Mouse (Mus musculus) WW6 (cell line): ENCODE results near the gene Samd4b.
"Not testable (repeated sequence)": the region's sequence is repeated elsewhere in the genome, so short reads cannot be mapped to it uniquely, and the experiment has no call there.

ENCODE experiments used
- DNase-seq: peaks from one replicate; pipeline ENCODE4 v3.0.0-alpha.2; 2013; ENCODE audit warnings: low read depth, low spot score

The Samd4b gene

DNA sequence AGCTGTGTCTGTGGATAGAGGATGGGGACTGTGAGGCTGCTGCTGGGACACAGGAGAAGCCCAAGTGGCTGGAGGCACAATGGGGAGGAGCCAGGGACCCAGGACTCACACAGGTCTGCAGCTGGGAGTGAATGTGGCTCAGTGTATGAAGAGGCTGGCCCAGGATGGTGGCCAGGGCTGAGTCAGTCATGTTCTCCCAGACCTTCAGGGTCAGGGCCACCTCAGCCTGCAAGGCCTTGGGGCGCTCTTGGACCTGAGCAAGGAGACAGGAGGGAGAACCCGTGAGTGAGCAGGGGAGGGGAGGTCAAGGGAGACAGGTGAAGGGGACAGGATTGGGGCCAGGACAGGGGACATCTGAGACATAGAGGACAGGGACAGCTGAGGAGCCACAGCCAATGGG is 88.8 kb downstream of the Samd4b start:
- DNase-seq: not testable (repeated sequence)

GRCm38 (mm10) chr7:28505585-28505984 is 92.4 kb downstream of the Samd4b start:
- no peak for DNase-seq

DNA sequence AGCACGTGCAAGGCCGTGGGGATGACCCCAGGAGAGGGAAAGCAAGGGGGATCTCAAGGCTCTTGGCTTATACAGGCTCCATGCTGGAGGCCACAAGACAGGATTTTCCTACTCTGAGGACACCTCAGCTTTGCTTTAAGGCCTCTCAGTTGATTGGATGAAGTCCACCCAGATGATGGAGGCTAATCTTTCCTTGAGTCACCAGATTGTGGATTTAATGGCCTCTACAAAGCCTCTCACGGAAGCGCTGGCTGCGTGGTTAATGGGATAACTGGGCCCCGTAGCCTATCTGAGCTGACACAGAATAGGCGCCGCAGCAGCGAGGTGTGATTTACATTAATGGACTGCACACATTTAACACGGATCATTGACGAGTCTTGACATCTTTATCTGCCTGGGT is 102.5 kb downstream of the Samd4b start:
- DNase-seq: no peak

GRCm38 (mm10) chr7:28492310-28492709 is 105.6 kb downstream of the Samd4b start:
- peak; percentile 57 for DNase-seq

DNA sequence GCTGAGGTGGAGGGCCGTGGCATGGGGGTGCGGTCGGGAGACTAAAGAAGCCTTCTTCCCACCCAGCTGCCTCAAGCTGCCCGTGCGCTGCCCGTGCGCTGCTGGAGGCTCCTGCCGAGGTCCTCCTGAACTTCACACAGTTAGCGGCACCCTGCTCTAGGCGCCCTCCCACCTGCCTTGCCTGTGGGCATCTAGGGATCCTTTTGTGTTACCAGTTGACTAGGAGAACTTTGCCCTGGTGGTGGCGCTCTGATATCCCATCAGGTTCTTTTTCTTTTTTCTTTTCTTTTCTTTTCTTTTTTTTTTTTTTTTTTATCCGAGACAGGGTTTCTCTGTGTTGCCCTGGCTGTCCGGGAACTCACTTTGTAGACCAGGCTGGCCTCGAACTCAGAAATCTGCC is 107.0 kb downstream of the Samd4b start:
- DNase-seq: no peak

DNA sequence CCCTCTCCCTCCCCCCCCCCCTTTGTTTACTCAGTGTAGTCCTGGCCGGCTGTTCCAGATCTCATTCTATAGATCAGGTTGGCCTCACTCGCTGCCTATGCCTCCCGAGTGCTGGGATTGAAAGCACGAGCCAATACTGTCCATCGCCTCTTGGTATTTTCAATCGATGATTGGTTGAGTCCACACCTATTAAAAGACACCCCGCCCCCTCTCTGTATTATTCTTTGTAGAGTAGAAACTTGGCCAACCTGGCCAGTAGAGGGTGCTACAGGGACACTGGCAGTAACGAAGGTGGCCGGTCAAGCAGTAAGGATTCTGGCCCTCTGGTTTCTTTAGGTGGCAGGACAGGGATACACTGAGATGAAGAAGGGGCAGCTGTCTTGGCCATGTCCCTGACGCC is 107.5 kb downstream of the Samd4b start:
- DNase-seq: peak; percentile 79

GRCm38 (mm10) chr7:28488030-28488491 is 109.9 kb downstream of the Samd4b start:
- peak; percentile 76 for DNase-seq

GRCm38 (mm10) chr7:28484192-28484591 is 113.8 kb downstream of the Samd4b start:
- DNase-seq: no peak

- DNase-seq: no peak
These were observed 115.1 kb downstream of the Samd4b start for GRCm38 (mm10) chr7:28482854-28483253.

DNA sequence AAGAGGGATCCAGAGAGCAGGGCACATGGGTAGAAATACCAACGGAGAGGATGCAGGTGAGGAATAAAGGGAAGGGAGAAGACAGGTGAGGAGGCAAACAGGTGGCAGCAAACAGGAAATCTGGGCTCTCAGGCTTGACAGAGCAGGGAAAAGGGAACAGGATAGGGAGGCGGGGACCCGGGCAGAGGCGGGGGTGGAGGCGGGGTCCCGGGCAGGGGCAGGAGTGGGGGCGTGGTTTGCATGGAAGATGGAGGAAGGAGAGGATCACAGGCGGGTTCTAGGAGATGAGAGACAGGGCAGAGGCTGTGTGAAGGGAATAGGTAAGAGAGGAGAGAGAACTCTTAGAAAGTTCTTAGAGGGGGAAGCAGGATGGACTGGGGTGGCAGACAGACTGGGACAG is 119.1 kb downstream of the Samd4b start:
- DNase-seq: no peak

DNA sequence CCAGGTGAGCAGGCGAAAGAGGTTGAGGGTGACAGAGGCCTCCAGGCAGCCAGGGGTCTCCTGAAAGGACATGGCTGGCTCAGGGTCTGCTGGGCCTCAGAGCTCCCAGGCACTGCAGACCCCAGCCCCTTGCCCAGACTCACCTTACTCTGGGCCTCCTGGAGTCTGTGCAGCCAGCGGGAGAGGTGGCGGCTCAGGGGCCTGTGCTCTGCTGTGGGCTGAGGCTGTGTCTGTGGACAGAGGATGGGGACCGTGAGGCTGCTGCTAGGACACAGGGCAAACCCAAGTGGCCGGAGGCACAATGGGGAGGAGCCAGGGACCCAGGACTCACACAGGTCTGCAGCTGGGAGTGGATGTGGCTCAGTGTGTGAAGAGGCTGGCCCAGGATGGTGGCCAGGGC is 120.6 kb downstream of the Samd4b start:
- no peak for DNase-seq

- no peak for DNase-seq
These were observed 121.8 kb downstream of the Samd4b start for GRCm38 (mm10) chr7:28476191-28476590.

- no peak for DNase-seq
These were observed 130.7 kb downstream of the Samd4b start for GRCm38 (mm10) chr7:28467213-28467751.

- DNase-seq: no peak
These were observed 131.2 kb downstream of the Samd4b start for GRCm38 (mm10) chr7:28466721-28467212.

DNA sequence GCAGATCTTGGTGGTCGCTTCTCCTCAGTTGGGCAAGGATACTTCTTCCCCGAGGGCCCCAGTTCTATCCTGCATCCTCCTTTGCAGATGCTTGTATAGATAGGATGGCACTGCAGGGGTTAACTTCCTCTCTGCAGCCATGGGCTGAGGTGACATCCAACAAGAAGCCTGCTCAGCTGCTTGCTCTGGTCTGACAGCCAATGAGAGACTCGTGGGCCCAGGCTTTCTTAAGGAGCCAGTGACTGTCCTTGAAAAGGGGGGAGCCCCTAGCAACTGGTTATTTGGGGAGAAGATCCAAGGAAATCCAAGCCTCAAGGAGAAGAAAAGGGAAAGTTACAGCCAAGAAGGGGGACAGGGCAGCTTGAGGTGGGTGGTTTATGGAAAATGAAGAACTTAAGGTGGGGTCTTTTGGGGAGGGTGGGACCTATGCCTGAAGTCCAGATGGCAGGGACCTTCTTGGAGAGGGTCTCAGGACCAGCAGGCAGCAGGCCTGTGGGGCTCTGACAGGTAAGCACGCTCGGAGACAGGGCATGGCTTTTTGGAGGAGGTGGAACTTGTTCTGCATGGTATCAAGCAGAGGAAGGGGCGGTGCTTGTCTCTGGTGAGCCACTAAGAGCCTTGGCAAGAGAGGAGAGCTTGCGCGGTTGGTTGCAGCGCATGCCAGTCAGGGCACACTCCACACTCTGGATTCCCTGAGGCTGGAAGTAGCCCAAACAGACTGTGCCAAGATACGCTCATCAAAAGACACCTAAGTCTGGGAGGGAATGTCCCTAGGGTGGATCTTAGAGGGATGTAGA is 133.3 kb downstream of the Samd4b start:
- DNase-seq: no peak

- DNase-seq: no peak
These were observed 135.2 kb downstream of the Samd4b start for GRCm38 (mm10) chr7:28462769-28463168.

DNA sequence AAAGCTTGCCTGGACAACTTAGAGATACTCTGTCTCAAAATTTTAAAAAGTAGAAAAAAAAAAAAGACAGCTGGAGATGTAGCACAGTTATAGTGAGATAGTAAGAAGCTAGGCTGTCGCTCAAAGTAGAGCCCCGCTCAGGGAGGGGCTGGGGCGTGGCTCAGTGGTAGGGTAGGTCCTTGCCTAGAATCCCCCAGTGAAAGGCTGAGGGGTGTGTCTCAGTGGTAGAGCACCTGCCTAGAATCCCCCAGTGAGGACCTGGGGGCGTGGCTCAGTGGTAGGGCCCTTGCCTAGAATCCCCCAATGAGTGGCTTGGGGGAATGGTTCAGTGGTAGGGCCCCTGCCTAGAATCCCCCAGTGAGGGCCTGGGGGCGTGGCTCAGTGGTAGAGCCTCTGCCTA is 137.6 kb downstream of the Samd4b start:
- DNase-seq: no peak

- DNase-seq: no peak
These were observed 145.5 kb downstream of the Samd4b start for GRCm38 (mm10) chr7:28452361-28453005.

- no peak for DNase-seq
These were observed 146.2 kb downstream of the Samd4b start, which contains the start of gene Lrfn1 for GRCm38 (mm10) chr7:28451531-28452360. Gene Lrfn1 (plus strand): TSS chr7:28451980.

GRCm38 (mm10) chr7:28447865-28448820 is 149.8 kb downstream of the Samd4b start:
- DNase-seq: no peak
